Mouse (Mus musculus): ENCODE measurements around the gene C130026I21Rik. TPM values are rescaled to one million over a fixed set of nuclear protein-coding genes. Genes with fewer than 3 reads are reported as not detected.
"Not testable (repeated sequence)": the region's sequence is repeated elsewhere in the genome, so short reads cannot be mapped to it uniquely, and the experiment has no call there.

Gene C130026I21Rik
- polyA plus RNA-seq, 1 experiment from 2014 or later, result 0.41 TPM

DNA sequence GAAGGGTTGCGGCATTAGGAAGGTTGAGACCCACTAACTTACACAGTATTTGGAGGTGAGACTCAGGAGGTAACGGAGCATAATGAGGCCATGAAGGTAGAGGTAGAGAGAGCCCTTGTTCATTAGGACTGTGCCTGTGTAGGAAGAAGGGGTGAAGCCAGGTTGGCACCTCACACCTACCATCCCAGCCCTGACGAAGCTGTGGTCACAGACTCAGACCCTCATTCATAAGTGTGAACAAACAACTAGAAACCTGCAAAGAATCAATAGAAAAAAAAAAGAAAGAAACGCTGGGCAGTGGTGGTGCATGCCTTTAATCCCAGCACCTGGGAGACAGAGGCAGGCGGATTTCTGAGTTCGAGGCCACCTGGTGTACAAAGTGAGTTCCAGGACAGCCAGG, 152.0 kb downstream of the C130026I21Rik start:
- H3K9me3 ChIP-seq (replicated peaks); H3K9ac ChIP-seq; H3K36me3 ChIP-seq (replicated peaks); H3K27ac ChIP-seq (replicated peaks); H3K27me3 ChIP-seq; ATAC-seq (ENCODE audit: insufficient read depth); H3K4me3 ChIP-seq (replicated peaks); H3K4me1 ChIP-seq (replicated peaks); H3K4me2 ChIP-seq: not testable (repeated sequence)
- WGBS (ENCODE audit: insufficient replicate concordance), result 60% methylated on average over 5 of the region's 6 CpGs

DNA sequence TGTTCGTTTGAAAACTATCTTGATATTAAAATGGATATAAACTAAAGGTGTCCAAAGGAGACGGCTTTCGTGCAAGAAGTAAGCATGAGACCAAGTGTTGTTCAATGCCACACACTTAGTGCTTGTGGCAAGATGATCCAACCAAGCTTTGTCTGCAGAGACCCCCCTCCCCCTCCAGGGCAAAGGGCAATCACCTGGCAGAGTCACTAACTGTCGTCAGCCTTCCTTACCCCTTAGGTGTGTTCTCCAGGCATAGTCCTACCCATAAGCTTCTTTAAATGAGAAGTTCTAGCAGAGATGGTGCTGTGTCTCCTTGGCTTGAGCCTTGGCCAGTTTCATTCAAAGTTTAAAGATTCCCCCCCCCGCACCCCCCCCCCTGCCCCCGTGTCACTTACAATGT, 152.8 kb downstream of the C130026I21Rik start:
- not testable (repeated sequence) for H3K36me3 ChIP-seq (replicated peaks); H3K9me3 ChIP-seq (replicated peaks); H3K4me1 ChIP-seq (replicated peaks); H3K27me3 ChIP-seq; ATAC-seq (ENCODE audit: insufficient read depth); H3K9ac ChIP-seq; H3K4me2 ChIP-seq; H3K4me3 ChIP-seq (replicated peaks); H3K27ac ChIP-seq (replicated peaks)
- 31% methylated on average over 4 of the region's 6 CpGs for WGBS (ENCODE audit: insufficient replicate concordance)

DNA sequence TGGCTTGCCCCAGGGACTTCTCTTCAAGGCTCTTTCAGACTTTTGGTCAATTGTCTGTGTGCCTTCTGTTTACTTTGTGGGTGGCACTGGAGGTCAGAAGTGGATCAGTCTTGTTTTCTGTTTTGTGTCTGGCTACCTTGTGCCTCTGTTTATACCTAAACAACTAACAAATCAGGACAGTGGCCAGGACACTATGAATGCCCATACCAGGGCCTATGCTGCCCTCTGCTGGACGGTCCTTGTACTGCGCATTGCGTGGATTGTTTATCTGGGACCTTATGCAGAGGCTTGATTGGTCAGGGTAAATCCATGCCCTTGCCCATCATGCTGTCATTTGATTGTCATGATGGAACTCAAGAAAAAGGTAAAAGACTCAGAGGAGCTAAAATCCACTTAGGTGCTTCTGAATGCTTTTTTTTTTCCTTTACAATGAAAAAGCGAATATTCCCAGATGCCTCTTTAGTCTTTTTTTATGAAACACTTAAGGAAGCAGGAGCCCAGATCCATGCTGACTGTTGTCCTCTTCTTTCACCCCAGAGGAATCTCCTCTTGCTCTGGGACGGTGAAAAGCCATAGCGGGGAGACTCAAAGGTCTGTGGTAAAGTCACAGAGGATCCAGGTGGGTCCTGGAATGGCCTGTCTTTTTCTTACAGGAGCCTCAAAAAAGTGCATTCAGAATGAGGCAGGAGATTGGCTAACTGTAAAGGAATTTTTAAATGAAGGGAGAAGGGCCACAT, 155.5 kb downstream of the C130026I21Rik start:
- H3K27ac ChIP-seq (replicated peaks); ATAC-seq (ENCODE audit: insufficient read depth); H3K4me1 ChIP-seq (replicated peaks); H3K36me3 ChIP-seq (replicated peaks); H3K9me3 ChIP-seq (replicated peaks); H3K9ac ChIP-seq; H3K4me2 ChIP-seq; H3K4me3 ChIP-seq (replicated peaks); H3K27me3 ChIP-seq: not testable (repeated sequence)
- 40% methylated on average over 6 of the region's 6 CpGs for WGBS (ENCODE audit: insufficient replicate concordance)

DNA sequence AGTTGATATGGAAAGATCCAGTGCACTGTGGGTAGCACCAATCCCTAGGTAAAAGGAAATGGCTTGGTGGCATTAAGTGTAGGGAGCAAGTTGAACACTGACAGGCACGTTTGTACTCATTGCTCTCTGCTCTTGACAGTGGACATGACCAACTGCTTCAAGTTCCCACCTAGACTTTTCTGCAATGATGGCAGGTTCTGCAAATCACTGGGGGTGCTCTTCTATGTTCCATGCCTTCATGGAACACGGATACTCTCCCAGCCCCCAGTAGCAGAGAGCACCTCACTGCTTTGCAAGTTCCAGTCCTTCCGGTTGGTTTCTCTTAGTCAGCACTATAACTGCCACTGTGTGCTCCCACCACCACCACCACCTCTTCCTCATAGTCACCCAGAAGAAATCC, 156.3 kb downstream of the C130026I21Rik start:
- H3K27me3 ChIP-seq; H3K4me1 ChIP-seq (replicated peaks); H3K4me2 ChIP-seq; H3K9me3 ChIP-seq (replicated peaks); H3K9ac ChIP-seq; H3K27ac ChIP-seq (replicated peaks); H3K4me3 ChIP-seq (replicated peaks); ATAC-seq (ENCODE audit: insufficient read depth); H3K36me3 ChIP-seq (replicated peaks): not testable (repeated sequence)
- 62% methylated on average over 3 of the region's 3 CpGs for WGBS (ENCODE audit: insufficient replicate concordance)

DNA sequence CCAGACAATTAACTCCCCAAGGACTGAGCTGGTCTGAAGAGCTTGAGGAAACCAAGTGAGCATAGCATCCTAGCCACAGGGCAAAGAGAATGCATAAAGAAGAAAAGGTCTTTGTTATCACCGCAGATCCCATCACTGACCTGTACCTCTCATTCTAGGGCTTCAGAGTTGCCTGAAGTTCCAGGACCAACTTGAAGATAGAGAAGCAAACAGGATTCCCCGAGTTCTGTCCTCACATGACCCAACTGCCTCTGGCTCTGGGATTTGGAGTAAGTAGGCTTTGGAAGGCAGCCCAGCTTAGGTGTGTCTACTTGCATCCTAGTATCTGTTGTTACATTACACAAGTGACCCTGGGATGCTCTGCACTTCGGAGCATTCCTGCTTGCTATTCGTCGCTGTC, 157.5 kb downstream of the C130026I21Rik start:
- H3K36me3 ChIP-seq (replicated peaks); H3K27ac ChIP-seq (replicated peaks); H3K4me3 ChIP-seq (replicated peaks); H3K4me1 ChIP-seq (replicated peaks); H3K9me3 ChIP-seq (replicated peaks); H3K9ac ChIP-seq; H3K4me2 ChIP-seq; ATAC-seq (ENCODE audit: insufficient read depth); H3K27me3 ChIP-seq: not testable (repeated sequence)
- WGBS (ENCODE audit: insufficient replicate concordance), result 53% methylated on average over 2 of the region's 5 CpGs

DNA sequence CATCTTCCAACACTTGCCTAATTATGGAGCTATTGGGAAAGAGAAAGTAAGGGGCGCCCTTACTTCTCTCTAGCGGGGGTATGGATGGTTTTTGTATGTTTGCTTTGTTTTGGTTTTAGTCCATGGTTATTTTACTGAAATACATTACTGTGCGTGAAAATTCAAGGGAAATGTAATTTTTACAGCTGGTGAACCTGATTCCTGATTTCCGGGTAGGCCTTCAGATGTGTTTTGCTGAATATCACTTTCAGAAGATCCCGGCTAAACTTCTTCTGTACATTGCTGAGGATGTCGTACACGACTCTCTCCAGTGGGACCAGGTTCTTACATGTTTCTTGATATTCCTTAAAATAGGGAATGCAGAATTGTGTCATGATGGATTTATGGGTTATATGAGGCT, 158.1 kb downstream of the C130026I21Rik start:
- not testable (repeated sequence) for H3K27me3 ChIP-seq; H3K4me3 ChIP-seq (replicated peaks); H3K4me1 ChIP-seq (replicated peaks); H3K9me3 ChIP-seq (replicated peaks); H3K9ac ChIP-seq; H3K27ac ChIP-seq (replicated peaks); H3K36me3 ChIP-seq (replicated peaks); H3K4me2 ChIP-seq; ATAC-seq (ENCODE audit: insufficient read depth)
- 66% methylated on average over 7 of the region's 7 CpGs for WGBS (ENCODE audit: insufficient replicate concordance)

DNA sequence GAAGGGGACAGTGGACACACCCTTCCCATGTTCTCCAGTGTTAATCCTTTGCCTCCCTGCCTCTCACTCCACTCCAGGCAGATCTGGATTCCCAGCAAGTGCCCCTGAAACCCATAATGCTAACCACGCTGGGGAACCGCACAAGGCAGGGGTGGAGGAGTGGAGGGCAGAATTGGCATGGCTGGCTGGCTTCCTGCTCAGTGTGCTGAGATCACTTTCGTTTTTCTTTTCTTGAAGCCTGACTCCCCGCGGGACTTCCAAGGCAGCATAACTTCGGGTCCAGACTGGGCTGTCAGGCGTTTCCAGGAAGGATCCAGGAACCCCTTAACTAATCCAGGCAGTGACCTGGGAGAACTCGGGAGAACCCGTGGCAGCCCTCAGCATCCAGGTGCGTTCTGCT, 158.8 kb downstream of the C130026I21Rik start:
- not testable (repeated sequence) for H3K4me1 ChIP-seq (replicated peaks); H3K4me2 ChIP-seq; H3K27ac ChIP-seq (replicated peaks); H3K4me3 ChIP-seq (replicated peaks); H3K27me3 ChIP-seq; ATAC-seq (ENCODE audit: insufficient read depth); H3K36me3 ChIP-seq (replicated peaks); H3K9me3 ChIP-seq (replicated peaks); H3K9ac ChIP-seq
- WGBS (ENCODE audit: insufficient replicate concordance), result 53% methylated on average over 10 of the region's 10 CpGs

DNA sequence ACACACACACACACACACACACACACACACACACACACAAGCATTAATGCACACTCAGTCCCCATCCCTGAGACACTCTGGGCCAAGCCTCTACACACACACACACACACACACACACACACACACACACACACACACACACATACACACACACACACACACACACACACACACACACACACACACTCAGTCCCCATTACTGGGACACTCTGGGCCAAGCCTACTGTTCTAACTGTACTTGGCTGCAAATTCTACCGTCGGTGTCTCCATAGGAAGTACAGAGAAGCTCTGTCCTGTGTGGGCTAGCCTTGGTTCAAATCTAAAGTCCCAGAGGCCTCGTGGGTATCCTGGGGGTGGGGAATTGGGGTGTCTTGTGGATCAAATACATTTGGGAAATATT, 159.5 kb downstream of the C130026I21Rik start:
- 58% methylated on average over 3 of the region's 3 CpGs for WGBS (ENCODE audit: insufficient replicate concordance)
- H3K4me2 ChIP-seq; H3K9ac ChIP-seq; H3K27me3 ChIP-seq; H3K4me1 ChIP-seq (replicated peaks); H3K36me3 ChIP-seq (replicated peaks); H3K9me3 ChIP-seq (replicated peaks); H3K27ac ChIP-seq (replicated peaks); H3K4me3 ChIP-seq (replicated peaks); ATAC-seq (ENCODE audit: insufficient read depth): not testable (repeated sequence)

DNA sequence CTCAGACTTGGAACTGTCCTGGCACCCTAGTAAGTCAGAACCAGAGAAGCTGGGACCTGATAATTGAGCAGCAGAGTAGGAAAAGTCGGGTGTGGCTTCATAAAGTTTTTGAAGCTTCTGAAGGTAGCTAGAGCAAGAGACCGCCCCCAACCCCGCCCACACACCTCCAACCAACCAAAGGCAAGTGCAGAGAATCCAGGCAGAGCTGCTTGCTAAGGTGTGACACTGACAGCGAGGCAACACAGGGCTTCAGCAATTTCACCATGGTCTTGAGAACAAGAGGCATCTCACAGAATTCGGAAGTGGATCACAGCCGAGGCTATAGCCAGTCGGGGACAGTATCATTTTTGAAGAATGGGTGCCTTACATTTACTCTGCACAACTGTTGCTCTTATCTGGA, 160.6 kb downstream of the C130026I21Rik start, which contains the start of gene A530032D15Rik:
Gene A530032D15Rik, minus strand, starts transcription at position 101 of the 400 bp plus-strand sequence.
- not testable (repeated sequence) for H3K4me3 ChIP-seq (replicated peaks); H3K9me3 ChIP-seq (replicated peaks); H3K27me3 ChIP-seq; H3K27ac ChIP-seq (replicated peaks); ATAC-seq (ENCODE audit: insufficient read depth); H3K36me3 ChIP-seq (replicated peaks); H3K4me1 ChIP-seq (replicated peaks); H3K4me2 ChIP-seq; H3K9ac ChIP-seq
- 75% methylated on average over 2 of the region's 7 CpGs for WGBS (ENCODE audit: insufficient replicate concordance)

DNA sequence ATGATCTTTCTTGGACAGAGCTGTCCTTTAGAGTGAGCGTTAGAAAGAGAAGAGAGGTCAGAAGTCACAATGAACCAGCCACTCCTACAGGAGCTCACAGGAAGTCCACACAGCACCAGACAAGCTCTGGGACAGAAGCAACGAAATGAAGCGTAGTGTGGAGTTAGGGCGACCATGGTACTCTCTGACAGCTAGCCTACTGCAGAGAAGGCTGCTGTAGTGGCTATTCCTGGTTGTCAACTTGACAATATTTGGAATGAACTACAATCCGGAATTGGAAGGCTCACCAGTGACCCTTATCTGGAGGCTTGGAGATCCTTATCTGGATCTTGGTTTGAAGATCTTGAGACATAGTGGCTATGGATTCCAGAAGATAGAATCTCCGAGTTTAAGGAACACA, 164.4 kb downstream of the C130026I21Rik start:
- H3K4me2 ChIP-seq; H3K4me1 ChIP-seq (replicated peaks); H3K9me3 ChIP-seq (replicated peaks); H3K36me3 ChIP-seq (replicated peaks); H3K4me3 ChIP-seq (replicated peaks); H3K27ac ChIP-seq (replicated peaks); H3K9ac ChIP-seq; H3K27me3 ChIP-seq; ATAC-seq (ENCODE audit: insufficient read depth): not testable (repeated sequence)
- 43% methylated on average over 5 of the region's 6 CpGs for WGBS (ENCODE audit: insufficient replicate concordance)

DNA sequence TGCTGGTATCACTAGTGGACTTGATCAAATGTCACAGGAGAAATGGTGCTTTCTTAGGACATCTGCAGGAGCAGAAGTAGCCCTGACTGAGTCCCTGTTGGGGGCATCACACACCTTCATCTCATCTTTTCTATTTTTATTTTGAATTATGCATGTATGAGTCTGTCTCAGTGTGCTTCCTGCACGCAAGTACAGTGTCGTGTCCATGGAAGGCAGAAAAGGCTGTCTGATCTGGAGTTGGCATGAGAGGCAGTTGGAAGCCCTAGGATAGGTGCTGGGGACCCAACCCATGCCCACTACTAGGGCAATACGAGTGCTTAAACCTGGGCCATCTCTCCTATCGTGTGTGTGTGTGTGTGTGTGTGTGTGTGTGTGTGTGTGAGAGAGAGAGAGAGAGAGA, 165.0 kb downstream of the C130026I21Rik start:
- H3K4me2 ChIP-seq; H3K27me3 ChIP-seq; H3K36me3 ChIP-seq (replicated peaks); H3K4me1 ChIP-seq (replicated peaks); H3K9me3 ChIP-seq (replicated peaks); H3K9ac ChIP-seq; H3K4me3 ChIP-seq (replicated peaks); ATAC-seq (ENCODE audit: insufficient read depth); H3K27ac ChIP-seq (replicated peaks): not testable (repeated sequence)
- WGBS (ENCODE audit: insufficient replicate concordance), result 53% methylated on average over 4 of the region's 4 CpGs

DNA sequence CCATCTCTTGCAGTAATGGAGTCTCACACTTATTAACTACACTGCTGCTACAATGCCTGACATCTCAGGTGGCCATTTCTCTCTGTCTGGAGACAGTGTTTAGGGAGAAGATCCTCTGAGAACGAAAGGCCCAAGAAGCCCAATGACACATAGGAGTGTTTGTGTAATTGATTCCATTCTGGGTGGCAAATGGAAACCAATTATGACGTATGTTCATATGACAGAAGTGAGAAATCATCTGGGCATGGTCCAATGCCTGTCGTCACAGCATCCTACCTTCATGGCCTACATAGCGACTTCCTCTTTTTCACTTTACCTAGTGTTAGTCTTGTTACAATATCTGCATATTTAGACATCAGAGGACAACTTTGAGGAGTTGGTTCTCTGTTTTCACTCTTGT, 168.6 kb downstream of the C130026I21Rik start:
- not testable (repeated sequence) for H3K9ac ChIP-seq; H3K27me3 ChIP-seq; H3K9me3 ChIP-seq (replicated peaks); H3K4me3 ChIP-seq (replicated peaks); ATAC-seq (ENCODE audit: insufficient read depth); H3K4me2 ChIP-seq; H3K36me3 ChIP-seq (replicated peaks); H3K4me1 ChIP-seq (replicated peaks); H3K27ac ChIP-seq (replicated peaks)
- WGBS (ENCODE audit: insufficient replicate concordance), result 67% methylated on average over 4 of the region's 4 CpGs

Measured in liver, embryonic 15.5 days (tissue).